Mouse (Mus musculus) granulocyte monocyte progenitor cell, adult 5-6 weeks (primary cell): ENCODE data around the gene Copb1. TPM values are rescaled to one million over a fixed set of nuclear protein-coding genes. Genes with fewer than 3 reads are reported as not detected.

ENCODE experiments used
- ATAC-seq: replicated peaks from 2 replicates; pipeline ENCODE4 v1.8.0; 2016; ENCODE audit warnings: mild to moderate bottlenecking, moderate TSS enrichment, inconsistent platforms; ENCODE audit not compliant: poor library complexity, severe bottlenecking
- total RNA-seq, 2 experiments: library from RNA; stranded (forward) in 1 of 2; stranded (reverse) in 1 of 2; fragments of 200-712, 200-1000 nt in 1 of 2; fragments of >200 nt in 1 of 2; fragmentation: Nextera tagmentation in 1 of 2; gene quantifications; 2 replicates each; pipeline ENCODE4 v1.2.3; 2014 to 2017

Gene Copb1
- total RNA-seq (2014; fragmentation: Nextera tagmentation) (79.8 and 118 TPM in 2 replicates), total RNA-seq (2017) (66.0 and 82.7 TPM in 2 replicates)

GRCm38 (mm10) chr7:114253885-114254833 lies at the start of gene Copb1:
TSS of gene Copb1 (minus strand) at chr7:114254711.
- ATAC-seq = peak; percentile 99

DNA sequence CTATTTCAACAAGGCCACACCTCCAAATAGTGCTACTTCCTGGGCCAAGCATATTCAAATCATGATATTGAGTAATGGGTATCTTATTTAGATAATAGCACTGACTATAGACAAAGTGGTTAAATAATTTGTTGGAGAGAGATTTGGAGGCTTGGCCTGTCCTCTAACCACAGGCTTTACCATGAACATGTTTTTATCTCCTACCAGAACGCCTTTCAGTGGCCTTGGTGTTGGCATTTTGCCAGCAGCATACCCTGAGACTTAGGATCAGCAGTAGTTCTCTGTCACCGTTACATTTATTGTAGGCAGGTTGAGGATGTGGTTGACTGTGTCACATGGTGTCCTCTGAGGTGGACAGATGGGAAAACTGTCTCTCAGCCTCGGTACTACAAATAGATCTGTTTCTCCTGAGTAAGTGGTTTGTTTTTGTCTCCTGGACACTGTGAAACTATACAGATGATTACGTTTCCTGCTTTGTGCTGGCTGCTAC lies 46.8 kb upstream of the Copb1 start:
- peak; percentile 71 for ATAC-seq

- no peak for ATAC-seq
These were observed 46.3 kb upstream of the Copb1 start for GRCm38 (mm10) chr7:114300782-114301181.

DNA sequence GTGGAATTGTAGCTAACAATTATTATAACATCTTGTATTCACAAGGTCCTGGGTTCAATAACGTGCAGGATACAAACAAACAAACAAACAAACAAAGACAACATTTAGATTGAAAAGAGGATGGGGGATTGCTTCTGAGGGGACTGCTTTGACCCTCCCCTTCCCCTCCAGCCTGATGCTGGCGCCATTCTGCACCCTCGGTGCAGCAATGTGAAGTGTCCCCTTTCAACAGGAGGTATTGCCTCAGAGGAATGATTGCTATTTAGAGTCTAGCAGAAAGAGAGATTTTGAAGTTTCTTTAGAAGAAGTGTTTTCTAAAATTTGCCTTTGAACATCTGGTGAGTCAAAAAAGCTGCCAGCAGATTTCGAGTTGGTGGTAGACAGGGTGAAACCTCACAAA lies 44.7 kb upstream of the Copb1 start:
- no peak for ATAC-seq

DNA sequence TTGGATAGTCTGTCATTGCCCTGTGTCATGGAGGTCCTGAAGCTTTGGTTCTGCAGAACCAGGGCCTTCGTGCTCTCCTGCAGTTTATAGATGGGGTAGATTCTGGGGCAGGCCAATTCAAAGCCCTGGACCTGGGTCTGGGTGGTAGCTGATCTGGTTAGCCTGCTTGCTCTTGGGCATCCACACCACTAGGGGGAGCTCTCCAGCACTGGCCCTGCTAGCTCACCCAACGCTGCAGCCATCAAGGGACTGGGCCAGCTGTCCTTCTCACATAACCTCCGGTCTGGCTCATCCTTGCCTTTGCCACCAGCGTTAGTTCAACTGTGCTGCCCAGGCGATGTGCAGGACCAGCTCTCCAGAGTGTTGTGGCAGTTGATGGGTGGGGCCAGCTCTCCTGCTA lies 40.2 kb upstream of the Copb1 start:
- ATAC-seq = no peak

DNA sequence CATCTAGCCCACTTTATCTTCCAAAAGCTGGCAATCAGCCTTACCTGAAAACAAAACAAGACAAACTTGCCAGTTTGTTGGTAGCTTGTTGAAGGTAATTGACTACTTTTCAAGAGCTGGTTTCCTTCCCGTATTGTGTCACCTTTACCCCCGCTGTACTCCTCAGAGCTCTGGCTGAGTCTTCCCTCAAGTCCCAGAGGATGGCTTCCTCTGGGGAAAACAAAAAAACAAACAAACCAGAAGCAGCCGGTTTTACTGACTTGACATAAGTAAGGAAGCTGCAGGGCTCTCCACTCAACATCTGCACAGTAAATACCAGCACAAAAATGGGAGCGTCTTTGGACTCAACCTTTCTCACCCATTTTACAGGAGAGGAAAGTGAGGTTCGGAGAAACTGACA lies 39.4 kb upstream of the Copb1 start:
- no peak for ATAC-seq

DNA sequence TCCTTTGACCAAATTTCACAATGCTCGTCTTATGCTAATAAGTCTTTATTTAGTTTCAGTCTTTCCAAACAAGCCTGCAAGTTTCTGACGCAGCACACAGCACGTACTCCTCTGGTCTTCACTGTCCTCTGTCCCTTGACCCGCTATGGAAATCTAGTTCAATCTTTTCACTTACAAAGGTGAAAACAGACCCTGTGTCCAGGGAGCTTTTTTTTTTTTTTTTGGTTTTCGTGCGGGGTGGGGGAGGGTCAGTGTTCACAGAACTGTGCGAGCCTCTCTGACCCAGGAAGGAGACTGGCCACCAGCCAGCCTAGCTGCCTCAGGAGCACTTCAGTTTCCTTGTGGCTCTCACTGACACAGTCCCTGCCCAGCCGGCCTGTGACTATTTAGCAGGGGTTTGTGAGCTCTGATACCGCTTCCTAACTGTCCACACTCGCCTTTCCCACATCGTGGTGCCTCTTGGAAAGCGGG lies 38.0 kb upstream of the Copb1 start:
- ATAC-seq = peak; percentile 81

DNA sequence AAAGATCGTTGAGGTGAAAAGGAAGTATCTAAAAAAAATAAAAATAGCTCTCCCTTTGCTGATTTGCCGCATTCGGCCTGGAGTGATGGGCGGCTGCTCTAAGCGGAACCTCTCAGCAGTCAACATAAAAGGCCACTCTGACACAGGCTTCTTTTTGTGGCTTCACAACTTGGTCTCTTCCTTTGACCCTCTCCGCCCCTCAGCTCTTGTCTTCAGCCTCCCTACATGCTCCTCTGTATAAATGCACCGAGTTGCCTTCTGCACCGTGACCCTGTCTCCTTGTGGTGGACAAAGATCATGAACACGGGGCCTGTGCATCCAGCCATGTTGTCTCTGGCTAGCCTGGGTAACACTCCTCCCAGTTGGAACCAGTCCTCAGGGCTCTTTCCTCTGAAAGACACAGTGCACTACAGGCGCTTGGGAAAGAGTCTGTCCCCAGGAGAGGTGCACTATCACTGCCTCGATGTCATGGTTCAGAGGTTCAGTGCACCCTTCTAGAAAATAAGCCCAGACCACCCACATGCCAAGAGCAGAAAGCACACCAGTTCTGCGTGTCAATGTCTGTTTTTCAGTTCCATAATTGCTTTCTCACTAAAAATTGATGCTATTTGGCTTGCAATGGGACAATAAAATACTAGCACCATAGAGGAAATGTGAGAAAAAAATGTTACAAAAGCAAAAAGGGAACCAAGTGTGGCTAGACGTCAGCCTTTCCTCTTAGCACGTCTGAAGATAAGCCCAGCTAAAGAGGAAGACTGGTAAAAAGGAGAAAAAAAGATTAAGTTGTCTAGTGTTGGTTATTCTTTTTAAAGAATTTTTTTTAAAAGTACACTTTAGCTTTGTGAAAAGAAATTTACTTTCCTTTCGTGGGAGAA lies 37.2 kb upstream of the Copb1 start:
- peak; percentile 71 for ATAC-seq

GRCm38 (mm10) chr7:114290078-114290506 lies 35.6 kb upstream of the Copb1 start:
- no peak for ATAC-seq

GRCm38 (mm10) chr7:114284296-114284910 lies 29.9 kb upstream of the Copb1 start:
- no peak for ATAC-seq

GRCm38 (mm10) chr7:114283006-114283405 lies 28.5 kb upstream of the Copb1 start:
- no peak for ATAC-seq

DNA sequence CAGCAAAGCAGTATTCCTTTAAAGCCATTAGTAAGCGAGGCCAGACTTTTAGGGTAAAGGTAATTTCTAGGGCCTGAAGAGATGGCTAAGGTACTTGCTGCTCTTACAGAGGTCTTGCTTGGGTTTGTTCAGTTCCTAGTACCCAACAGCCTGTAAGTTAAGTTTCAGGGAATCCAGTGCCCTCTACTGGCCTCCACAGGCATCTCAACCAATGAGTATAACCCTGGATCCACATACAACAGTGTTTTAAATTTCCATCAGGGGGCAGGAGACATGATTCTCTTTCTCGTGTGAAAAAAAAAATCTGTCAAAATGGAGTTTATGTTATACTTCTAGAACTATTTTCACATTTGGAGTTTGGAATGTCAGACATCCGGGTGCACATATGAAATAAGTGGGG lies 27.2 kb upstream of the Copb1 start:
- peak; percentile 99 for ATAC-seq

DNA sequence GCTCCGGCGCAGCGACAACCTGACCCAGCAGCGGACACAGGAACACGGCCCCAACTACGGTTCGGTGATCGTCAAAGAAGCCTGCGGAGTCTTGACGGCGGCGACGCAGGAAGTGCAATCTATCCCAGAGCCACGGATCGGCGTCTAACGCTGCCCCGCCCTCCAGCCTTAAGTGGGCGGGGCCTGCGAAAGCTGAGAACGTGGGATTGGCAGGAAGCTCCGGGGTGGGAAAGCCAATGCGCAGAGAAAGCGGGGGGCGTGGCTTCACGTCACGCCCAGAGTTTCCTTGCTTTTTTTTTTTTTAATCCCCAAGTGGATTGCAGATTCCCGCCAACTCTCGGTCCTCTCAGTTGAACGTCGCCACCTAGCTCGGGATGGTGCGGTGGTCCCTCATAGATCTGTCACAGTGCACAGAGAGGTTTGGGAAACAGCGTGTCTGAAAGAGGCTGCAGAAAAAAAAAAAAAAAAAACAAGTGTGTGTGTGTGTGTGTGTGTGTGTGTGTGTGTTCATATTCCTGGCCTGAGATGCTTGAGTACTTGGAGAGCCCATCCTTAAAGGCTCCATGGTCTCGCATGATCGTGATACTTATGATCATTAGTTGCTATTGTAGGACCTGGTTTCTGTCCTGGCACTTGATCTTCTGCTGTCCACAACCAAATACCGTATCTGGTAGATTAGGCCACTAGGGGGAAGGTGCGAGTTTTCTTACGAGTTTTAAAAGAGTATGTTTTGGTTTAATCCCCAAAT lies 21.7 kb upstream of the Copb1 start, which contains the start of gene Psma1:
TSS of gene Psma1 (minus strand) at position 114 of the 748 bp plus-strand sequence.
- ATAC-seq = peak; percentile 97

- peak; percentile 54 for ATAC-seq
These were observed 21.0 kb upstream of the Copb1 start for GRCm38 (mm10) chr7:114275372-114276004.

DNA sequence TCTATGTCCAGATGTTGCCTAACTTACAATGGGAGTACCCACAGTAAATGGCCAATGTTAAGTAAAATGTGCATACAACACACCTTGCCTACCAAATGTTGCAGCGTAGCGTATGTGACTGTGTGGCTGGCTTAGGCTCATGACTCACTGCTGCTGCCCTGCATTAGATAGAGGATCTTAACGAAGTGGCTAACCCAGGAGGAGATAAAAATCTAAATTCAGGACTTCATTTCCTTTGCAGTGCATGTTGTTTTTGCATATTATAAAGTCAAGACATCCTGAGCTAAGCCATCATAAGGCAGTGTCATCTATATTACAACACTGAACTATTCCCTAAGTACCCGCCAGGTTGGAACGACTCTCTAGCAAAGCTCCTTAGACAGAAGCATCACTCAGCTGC lies 13.9 kb upstream of the Copb1 start:
- ATAC-seq = no peak

GRCm38 (mm10) chr7:114251684-114252083 lies 2.8 kb downstream of the Copb1 start:
- no peak for ATAC-seq

DNA sequence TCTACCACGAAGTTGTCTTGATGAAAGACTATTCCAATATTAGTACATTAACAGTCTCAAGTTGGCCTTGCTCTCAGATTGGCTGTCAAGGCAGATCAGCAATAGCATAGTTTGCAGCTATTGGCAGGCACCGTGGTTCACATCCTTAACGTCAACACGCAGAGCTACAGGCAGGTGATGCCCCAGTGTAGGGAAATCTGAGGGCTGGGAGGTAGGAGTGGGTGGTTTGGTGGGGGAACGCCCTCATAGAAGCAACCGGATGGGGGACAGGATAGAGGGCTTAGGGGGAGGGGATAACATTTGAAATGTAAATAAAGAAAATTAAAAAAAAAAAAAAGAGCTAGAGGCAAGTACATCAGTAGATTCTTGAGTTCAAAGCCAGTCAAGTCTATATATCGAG lies 20.5 kb downstream of the Copb1 start:
- ATAC-seq = no peak

DNA sequence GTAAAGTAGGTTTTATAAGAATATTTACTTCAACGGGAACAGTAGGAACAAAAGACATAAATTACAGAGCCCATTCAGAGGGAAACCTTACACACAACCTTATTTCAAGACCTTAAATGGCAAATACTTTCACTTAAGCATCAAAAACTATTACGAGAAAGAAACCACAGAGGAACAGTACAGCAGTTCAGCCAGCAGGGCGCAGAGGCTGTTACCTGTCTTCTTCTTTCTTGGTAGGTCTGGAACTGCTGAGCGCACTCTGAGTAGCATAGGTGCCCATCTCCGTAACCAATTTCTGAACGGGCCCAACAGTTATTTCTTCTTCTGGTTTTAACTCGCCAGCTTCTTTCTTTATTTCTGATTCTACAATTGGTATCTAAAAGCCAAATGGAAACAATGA lies 21.5 kb downstream of the Copb1 start:
- no peak for ATAC-seq

GRCm38 (mm10) chr7:114231857-114232256 lies 22.7 kb downstream of the Copb1 start:
- ATAC-seq = no peak
